Mouse (Mus musculus) c-Kit-positive CD71-positive TER-119-negative erythroid progenitor cells, embryonic 14.5 days (primary cell): Measurements from ENCODE around the gene Fam192a.

Source experiments
- DNase-seq: peaks from one replicate; pipeline ENCODE4 v3.0.0-alpha.2; 2013; ENCODE audit warnings: low read depth

The Fam192a gene

DNA sequence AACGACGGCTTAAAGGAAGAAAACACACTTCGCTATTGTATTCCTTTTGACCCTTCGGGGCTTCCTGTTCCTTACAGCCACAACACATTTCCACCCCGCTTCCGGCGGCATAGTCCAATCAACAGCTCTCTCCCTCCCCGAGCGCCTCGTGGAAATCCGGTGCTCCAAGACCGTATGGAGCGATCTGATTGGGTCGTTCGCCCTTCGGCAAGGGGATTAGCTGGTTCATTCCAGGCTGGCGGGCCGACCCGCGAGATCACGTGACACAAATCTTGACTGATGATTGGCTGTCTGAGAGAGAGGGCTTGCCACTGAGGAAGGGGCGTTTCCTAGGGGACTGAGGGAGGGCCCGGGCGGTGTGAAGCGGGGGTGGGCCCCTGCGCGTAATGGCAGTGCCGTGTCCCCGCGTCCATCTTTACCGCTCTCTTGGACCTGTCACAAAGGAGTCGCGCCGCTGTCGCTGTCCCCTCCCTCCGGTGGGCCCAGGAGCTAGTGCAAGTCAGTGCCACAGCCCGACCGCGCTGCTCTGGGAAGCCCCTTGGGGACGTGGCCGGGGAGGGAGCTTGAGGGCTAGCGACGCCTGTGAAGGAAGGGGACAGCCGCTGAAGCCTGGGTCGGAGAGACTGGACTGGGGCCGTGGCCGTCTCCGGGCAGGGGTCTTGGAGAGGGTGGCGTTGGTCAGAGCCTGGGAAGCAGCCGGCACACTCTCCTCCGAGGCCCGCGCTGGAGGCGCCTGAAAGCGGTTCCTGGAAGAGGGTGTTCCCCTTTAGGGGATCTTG is at the start of gene Fam192a, which contains the start of gene Rspry1:
Gene Fam192a (minus strand): TSS at position 391 of the 779 bp plus-strand sequence.
Gene Rspry1 (plus strand): TSS at position 331 of the 779 bp plus-strand sequence.
- peak; percentile 100 for DNase-seq

DNA sequence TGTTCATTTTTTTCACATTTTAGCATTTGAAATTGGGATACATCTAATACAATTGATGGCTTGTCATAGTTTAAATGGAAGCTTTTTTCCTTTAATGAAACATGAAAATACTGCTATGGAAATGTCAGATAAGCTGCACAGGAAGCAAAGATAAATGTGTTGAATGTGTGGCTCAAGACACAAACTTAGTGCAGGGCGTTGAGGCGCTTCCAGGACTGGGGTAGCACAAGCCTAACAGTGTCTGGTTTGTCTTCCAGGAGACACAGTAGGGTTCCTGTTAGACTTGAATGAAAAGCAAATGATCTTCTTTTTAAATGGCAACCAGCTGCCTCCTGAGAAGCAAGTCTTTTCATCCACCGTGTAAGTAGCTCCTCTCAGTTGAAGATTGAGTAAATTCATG is 47.7 kb upstream of the Fam192a start:
- no peak for DNase-seq

GRCm38 (mm10) chr8:94646165-94646564 is 44.4 kb upstream of the Fam192a start:
- DNase-seq = no peak

DNA sequence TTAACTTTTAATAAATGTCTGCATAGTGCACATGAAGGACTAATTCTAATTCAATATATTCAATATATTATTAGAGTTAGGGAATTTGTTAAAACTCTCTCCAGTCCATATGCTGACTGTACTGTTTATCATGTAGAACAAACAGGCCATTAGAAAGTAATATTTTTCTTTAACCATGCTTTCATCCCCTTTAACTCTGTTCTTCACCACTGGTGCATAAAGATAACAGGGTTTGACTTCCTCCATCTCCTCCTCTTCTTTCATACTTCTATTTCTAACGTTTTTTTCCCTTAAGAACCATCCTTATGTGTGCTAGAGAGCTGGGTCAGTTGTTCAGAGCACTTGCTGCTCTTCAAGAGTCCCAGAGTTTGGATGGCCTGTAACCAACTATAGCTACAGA is 43.4 kb upstream of the Fam192a start:
- no peak for DNase-seq

DNA sequence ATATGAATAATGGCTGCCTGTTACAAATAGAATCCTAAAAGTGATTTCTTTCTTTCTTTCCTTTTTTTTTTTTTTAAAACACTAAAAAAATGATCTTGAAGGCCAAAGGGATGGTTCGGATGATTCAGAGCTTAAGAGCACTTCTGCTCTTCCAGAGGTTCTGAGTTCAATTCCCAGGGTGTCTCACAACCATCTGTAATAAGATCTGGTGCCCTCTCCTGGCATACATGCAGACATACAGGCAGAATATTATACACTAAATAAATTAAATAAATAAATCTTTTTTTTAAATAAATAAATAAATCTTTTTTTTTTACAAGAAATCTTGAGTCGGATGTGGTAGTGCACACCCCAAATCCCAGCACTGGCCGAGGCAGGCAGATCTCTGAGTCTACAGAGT is 40.1 kb upstream of the Fam192a start:
- no peak for DNase-seq

DNA sequence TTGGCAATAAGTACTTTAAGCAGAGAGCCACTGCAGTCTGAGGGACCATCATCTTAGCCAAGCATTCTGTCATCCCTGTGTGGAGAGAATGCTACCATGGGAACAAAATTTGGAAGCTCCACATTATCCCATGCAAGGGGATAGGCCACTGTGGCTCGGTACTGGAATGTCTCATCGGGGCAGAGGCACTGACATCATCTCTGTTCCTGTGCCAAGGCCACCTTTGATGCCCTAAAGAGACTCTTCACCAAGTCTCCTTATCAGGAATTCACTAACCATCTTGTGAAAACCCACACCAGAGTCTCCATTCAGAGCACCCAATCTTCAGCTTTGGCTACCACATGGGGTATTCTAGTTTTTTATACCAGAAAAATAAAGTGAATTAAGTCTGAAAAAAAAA is 39.4 kb upstream of the Fam192a start:
- no peak for DNase-seq

DNA sequence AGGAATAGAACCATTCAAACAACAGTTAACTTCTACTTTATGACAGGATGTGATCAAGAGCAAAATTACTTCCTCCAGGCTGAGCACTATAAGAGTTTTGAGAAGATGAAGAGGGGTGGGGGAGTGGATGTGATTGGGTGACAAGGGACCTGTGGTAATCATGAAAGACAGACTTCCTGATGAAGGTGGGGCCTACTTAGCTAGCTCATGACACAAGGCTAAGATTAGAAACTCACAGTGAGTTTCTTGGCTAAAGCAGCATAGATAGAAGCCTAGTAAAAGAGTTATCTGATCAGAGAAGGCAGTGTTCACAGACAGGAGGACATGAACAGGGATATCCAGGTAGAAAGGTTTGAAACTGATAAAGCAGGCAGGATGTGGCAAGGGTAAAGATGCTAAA is 32.4 kb upstream of the Fam192a start:
- DNase-seq = peak; percentile 58

DNA sequence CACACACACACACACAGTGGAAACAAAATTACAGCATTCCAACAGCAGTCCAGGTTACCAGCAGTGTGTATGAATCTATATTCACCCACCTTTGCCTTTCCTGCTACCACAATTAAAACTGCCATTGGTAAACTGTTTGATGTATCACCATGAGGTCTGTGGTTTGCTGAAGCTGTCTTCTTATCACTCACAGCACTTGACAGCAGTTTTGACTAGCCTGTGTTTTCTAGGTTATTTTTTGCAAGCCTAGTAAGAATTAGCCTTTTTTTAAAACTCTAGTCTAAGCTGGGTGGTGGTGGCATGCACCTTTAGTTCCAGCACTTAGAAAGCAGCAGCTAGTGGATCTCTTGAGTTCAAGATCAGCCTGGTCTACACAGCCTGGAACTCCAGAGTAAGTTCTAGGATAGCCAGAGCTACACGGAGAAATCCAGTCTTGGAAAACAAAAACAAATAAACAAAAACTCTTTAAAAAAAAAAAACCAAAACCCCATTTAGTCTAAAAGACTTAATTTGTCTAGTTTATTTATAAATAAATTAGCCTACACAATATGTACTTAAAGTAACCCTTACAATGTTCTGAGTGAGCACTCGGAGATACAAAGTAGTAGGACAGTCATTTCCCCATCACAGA is 31.9 kb upstream of the Fam192a start:
- peak; percentile 25 for DNase-seq

- no peak for DNase-seq
Observed at GRCm38 (mm10) chr8:94624885-94625284, 23.1 kb upstream of the Fam192a start.

GRCm38 (mm10) chr8:94607064-94607463 is 5.3 kb upstream of the Fam192a start:
- no peak for DNase-seq

GRCm38 (mm10) chr8:94604030-94604429 is 2.2 kb upstream of the Fam192a start:
- DNase-seq = no peak

GRCm38 (mm10) chr8:94602471-94603131 is 804 bp upstream of the Fam192a start:
- no peak for DNase-seq

DNA sequence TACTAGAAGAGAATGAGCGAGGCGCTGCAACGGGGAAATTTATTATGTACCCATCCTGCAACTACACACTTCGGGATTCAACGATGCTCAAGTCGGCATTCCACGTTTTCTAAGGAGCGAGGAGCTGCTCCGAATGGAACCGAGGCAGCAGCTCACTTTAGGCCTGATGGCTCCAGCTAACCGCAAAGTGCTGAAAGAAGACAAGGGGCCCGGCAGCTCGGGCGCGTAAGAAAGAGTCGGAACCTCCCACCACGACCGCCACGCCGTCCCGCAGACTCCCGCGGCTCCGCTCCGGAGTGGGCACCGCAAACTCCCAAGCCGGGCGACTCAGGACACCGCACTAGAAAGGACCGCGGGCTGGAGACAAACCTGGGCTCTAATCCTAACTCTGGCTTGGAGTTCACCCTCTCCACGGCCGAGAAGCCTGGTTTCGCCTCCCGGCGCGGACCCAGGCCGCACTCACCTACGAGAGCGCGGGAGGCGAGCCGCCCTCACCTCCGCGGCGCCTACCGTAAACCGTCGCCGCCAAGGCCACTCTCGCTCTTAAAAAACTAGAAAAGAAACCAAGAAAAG is 677 bp downstream of the Fam192a start:
- no peak for DNase-seq

GRCm38 (mm10) chr8:94600478-94600877 is 1.3 kb downstream of the Fam192a start:
- DNase-seq = no peak

- no peak for DNase-seq
Observed at GRCm38 (mm10) chr8:94594211-94594610, 7.6 kb downstream of the Fam192a start.

DNA sequence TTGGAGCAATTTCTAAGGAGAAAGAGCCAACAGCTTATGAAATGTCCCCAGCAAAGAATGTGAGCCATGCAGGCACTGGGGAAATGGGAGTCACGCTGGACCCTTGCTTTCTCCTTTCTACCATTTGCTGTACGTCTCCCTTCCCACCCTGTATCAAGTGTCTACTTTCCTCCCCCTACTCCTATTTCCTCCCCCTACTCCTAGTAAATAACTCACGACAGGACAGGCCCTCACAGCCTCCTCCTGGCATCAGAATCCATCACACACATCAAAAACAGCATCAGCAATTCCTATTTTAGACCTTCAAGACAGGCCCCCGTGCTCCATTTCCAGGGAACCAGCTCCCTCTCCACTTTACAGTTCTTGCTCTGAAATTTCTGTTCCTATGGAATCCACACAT is 10.1 kb downstream of the Fam192a start:
- no peak for DNase-seq

DNA sequence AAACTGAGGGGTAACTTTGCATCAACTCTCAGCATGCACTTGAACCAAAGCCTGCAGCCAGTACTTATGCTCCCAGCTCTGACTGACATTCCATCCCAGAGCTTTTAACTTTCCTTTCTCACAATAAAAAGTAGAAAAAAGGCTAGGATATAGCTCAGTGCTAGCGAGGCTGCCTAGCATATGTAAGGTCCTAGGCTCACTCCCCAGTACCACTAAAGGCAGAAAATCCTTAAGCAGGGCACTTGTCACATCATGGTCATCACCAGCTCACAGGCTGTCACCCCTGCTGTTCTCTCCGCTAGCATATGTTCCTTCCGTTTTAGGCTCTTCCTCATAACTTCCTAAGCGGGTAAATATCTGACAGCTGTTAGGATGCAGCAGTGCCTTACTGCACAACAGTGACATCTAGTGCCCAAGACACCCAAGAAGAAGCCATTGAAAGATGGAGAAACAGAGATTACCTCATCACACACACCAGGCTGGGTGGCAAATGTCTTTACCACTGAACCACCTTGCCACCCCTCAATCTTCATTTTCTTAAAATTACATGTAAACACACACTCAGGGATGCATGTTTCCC is 17.5 kb downstream of the Fam192a start:
- DNase-seq = no peak

- no peak for DNase-seq
Observed at GRCm38 (mm10) chr8:94582569-94582968, 19.2 kb downstream of the Fam192a start.

DNA sequence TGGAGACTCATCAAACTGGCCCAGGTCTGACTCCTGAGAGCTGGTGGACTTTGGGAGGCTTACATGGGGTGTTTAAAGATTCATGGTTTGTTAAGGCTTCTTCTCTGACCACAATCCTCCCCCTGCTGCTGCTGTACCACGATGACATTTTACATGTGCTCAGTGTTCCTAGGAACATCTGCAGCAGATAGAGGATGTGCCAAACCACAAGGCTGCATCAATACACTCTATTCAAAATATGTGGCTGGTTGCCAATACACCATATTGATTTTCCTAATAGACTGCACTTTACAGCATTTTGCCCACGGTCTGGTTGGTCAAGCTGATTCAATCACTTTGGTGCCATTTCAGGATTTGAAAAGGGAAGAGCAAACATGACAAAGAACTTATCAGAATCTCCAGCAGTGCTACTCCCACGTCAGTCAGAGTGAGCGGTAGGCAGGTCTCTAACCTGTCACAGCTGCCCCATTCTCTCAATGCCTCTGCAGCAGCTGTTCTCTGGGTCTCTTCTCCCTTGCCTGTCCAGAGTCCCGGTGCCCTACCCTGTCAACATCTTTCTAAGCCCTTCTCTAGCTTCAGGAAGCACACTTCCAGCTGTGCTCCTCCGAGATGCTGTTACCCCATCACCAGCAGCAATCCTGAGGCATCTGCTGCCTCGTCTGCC is 19.8 kb downstream of the Fam192a start:
- DNase-seq = no peak

DNA sequence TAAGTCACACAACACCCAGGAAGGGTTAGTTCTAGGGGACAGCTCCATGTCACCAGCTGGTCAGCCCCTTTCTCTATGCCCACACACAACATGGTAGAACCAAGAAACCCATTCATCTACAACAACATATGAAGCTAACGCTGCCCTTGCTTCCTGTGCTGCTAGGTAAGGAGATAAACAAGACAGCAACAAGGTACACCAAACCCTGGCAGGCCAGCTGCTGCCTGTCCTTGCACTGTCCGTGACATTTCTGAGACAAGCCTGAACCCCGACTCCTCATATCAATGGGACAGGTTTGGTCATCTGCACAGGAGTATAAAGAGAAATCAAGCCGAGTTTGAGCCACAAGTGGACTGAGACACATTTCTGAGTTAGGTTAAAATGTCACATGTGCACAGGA is 26.6 kb downstream of the Fam192a start:
- DNase-seq = no peak

DNA sequence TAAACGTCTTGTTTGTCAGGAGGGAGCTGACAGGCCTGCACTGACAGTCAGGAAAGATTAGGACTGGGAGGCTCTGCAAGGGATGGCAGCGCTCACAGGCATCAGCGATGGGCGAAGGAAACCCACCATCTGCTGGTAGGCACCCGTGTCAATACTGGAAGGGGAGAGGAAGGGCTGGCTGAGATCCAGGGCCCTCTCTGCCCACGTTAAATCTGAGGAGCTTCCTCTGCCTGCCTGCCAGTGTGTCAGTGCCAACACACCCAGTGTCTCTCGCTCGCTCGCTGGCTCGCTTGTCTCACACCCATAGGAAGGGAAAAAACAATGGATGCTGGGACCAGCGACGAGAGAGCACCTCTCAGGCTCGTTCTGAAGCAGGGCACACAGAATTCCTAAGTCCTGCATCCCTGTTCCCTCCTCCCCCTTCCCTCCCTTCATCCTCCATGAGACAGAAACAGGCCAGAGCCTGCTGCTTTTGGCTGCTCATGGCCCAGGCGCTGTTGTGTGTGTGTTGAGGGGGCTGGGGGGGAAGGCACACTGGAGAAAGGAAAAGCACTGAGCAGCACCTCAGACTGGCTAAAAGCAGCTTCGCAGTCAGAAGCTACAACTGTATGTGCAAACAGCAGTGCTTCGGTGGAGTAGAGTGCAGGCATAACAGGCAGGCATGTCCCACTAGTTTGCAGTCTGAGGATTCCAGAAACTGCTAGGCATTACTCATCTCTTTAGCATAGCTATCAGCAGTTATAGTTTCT is 27.5 kb downstream of the Fam192a start:
- DNase-seq = no peak
